Mouse (Mus musculus) neural tube, embryonic 15.5 days (tissue): ENCODE results near the gene Cdc42ep4. TPM values are rescaled to one million over a fixed set of nuclear protein-coding genes. Genes with fewer than 3 reads are reported as not detected.

Experiments used
- ATAC-seq: fragments of 200-750 bp; cut with Nextera tagmentation; 2 replicates; pipeline ENCODE4 v1.8.0; 2017; ENCODE audit warnings: mild to moderate bottlenecking, moderate TSS enrichment, moderate library complexity; ENCODE audit not compliant: low FRiP score
- H3K27ac ChIP-seq: fragments of 300-500 bp; sonication (generic); replicated peaks from 2 replicates; pipeline ENCODE4 v1.5.1; 2015; ENCODE audit warnings: mild to moderate bottlenecking, inconsistent platforms
- H3K27me3 ChIP-seq: fragments of 300-500 bp; sonication (generic); replicated peaks from 2 replicates; pipeline ENCODE4 v1.6.1; 2015; ENCODE audit warnings: inconsistent platforms
- H3K36me3 ChIP-seq: fragments of 300-500 bp; sonication (generic); 2 replicates; pipeline ENCODE4 v1.6.1; 2015; ENCODE audit warnings: inconsistent platforms
- H3K4me1 ChIP-seq: fragments of 300-500 bp; sonication (generic); 2 replicates; pipeline ENCODE4 v1.6.1; 2015; ENCODE audit warnings: inconsistent platforms
- H3K4me2 ChIP-seq: fragments of 300-500 bp; sonication (generic); 2 replicates; pipeline ENCODE4 v1.6.1; 2015; ENCODE audit warnings: inconsistent platforms, mild to moderate bottlenecking, moderate library complexity
- H3K4me3 ChIP-seq: fragments of 300-500 bp; sonication (generic); replicated peaks from 2 replicates; pipeline ENCODE4 v1.5.1; 2015; ENCODE audit warnings: mild to moderate bottlenecking, inconsistent platforms
- H3K9ac ChIP-seq: fragments of 300-500 bp; sonication (generic); replicated peaks from 2 replicates; pipeline ENCODE4 v1.6.1; 2015; ENCODE audit warnings: mild to moderate bottlenecking, inconsistent platforms
- H3K9me3 ChIP-seq: fragments of 300-500 bp; sonication (generic); replicated peaks from 2 replicates; pipeline ENCODE4 v1.6.1; 2016; ENCODE audit warnings: inconsistent platforms
- WGBS: fragments of 180-500 bp; shearing (Covaris S2); methylation state at CpG from one replicate; pipeline ENCODE4 v1.1.7; 2015; ENCODE audit warnings: mixed read lengths; 5-methylcytosine and 5-hydroxymethylcytosine counted together
- polyA plus RNA-seq: library from polyadenylated mRNA; unstranded; fragments of >200 nt; fragmentation: Nextera tagmentation; extraction: Ambion mirVana; gene quantifications from 2 replicates; pipeline ENCODE4 v1.2.1, GENCODE M21; 2015

Gene Cdc42ep4
- polyA plus RNA-seq, 1 experiment from 2014 or later, result 58.6 TPM

GRCm38 (mm10) chr11:113729917-113730316 lies 21.8 kb downstream of the Cdc42ep4 start:
- Histone ChIP-seq H3K4me2 (no peak overlapping the region), H3K4me3 (no peak overlapping the region), H3K9ac (no peak overlapping the region), H3K27ac (no peak overlapping the region), H3K9me3 (no peaks in the 10 kb centered on the region), H3K4me1 (peaks cover 66% of the 10 kb centered on the region), H3K27me3 (no peaks in the 10 kb centered on the region), H3K36me3 (peaks cover 26% of the 10 kb centered on the region)
- ATAC-seq, result no peak
- 74% methylated on average over 8 of the region's 8 CpGs for WGBS

- Histone ChIP-seq H3K36me3 (peaks cover 26% of the 10 kb centered on the region), H3K27ac (no peak overlapping the region), H3K9ac (no peak overlapping the region), H3K27me3 (no peaks in the 10 kb centered on the region), H3K4me3 (no peak overlapping the region), H3K4me2 (no peak overlapping the region), H3K9me3 (no peaks in the 10 kb centered on the region), H3K4me1 (peaks cover 63% of the 10 kb centered on the region)
- ATAC-seq, result no peak
- 85% methylated on average over 21 of the region's 21 CpGs for WGBS
Measured at GRCm38 (mm10) chr11:113729239-113729638, 22.4 kb downstream of the Cdc42ep4 start.

GRCm38 (mm10) chr11:113727992-113728391 lies 23.7 kb downstream of the Cdc42ep4 start:
- H3K4me3 ChIP-seq, result no peak overlapping the region
- WGBS, result 76% methylated on average over 6 of the region's 6 CpGs
- peaks cover 26% of the 10 kb centered on the region for H3K36me3 ChIP-seq
- H3K4me2 ChIP-seq, result no peak overlapping the region
- no peak overlapping the region for H3K27ac ChIP-seq
- H3K4me1 ChIP-seq, result peaks cover 51% of the 10 kb centered on the region
- no peaks in the 10 kb centered on the region for H3K27me3 ChIP-seq
- ATAC-seq, result no peak
- no peaks in the 10 kb centered on the region for H3K9me3 ChIP-seq
- no peak overlapping the region for H3K9ac ChIP-seq

- WGBS, result 69% methylated on average over 14 of the region's 14 CpGs
- H3K36me3 ChIP-seq, result peaks cover 26% of the 10 kb centered on the region
- no peak for ATAC-seq
- H3K9me3 ChIP-seq, result no peaks in the 10 kb centered on the region
- H3K4me3 ChIP-seq, result no peak overlapping the region
- H3K27me3 ChIP-seq, result no peaks in the 10 kb centered on the region
- H3K9ac ChIP-seq, result no peak overlapping the region
- H3K4me2 ChIP-seq, result no peak overlapping the region
- H3K27ac ChIP-seq, result 0 out of 2 replicates have a peak overlapping the region, but pooled peaks have one; percentile 56
- H3K4me1 ChIP-seq, result peaks cover 51% of the 10 kb centered on the region
Measured at GRCm38 (mm10) chr11:113726994-113727888, 24.4 kb downstream of the Cdc42ep4 start.

- Histone ChIP-seq H3K27me3 (no peaks in the 10 kb centered on the region), H3K9me3 (no peaks in the 10 kb centered on the region), H3K27ac (peak overlapping the region; percentile 72), H3K9ac (no peak overlapping the region), H3K36me3 (peaks cover 26% of the 10 kb centered on the region), H3K4me3 (no peak overlapping the region), H3K4me1 (peaks cover 47% of the 10 kb centered on the region), H3K4me2 (no peak overlapping the region)
- WGBS, result 51% methylated on average over 4 of the region's 4 CpGs
- ATAC-seq, result peak; percentile 46
Measured at GRCm38 (mm10) chr11:113725235-113726048, 26.2 kb downstream of the Cdc42ep4 start.

GRCm38 (mm10) chr11:113722405-113723090 lies 29.1 kb downstream of the Cdc42ep4 start:
- peaks cover 22% of the 10 kb centered on the region for H3K4me1 ChIP-seq
- no peak for ATAC-seq
- 76% methylated on average over 14 of the region's 14 CpGs for WGBS
- H3K36me3 ChIP-seq, result peaks cover 8% of the 10 kb centered on the region
- H3K4me3 ChIP-seq, result no peak overlapping the region
- H3K9me3 ChIP-seq, result no peaks in the 10 kb centered on the region
- no peak overlapping the region for H3K9ac ChIP-seq
- H3K27me3 ChIP-seq, result no peaks in the 10 kb centered on the region
- H3K27ac ChIP-seq, result no peak overlapping the region
- H3K4me2 ChIP-seq, result no peak overlapping the region

GRCm38 (mm10) chr11:113717767-113718424 lies 33.8 kb downstream of the Cdc42ep4 start:
- Histone ChIP-seq H3K9me3 (no peaks in the 10 kb centered on the region), H3K4me1 (no peaks in the 10 kb centered on the region), H3K36me3 (no peaks in the 10 kb centered on the region), H3K27me3 (no peaks in the 10 kb centered on the region), H3K27ac (no peak overlapping the region), H3K9ac (no peak overlapping the region), H3K4me2 (no peak overlapping the region), H3K4me3 (no peak overlapping the region)
- 55% methylated on average over 16 of the region's 16 CpGs for WGBS
- ATAC-seq, result no peak

- whole genome bisulfite sequencing, result 94% methylated on average over 2 of the region's 2 CpGs
- no peak for ATAC-seq
- Histone ChIP-seq H3K9ac (no peak overlapping the region), H3K9me3 (no peaks in the 10 kb centered on the region), H3K36me3 (no peaks in the 10 kb centered on the region), H3K4me1 (no peaks in the 10 kb centered on the region), H3K4me3 (no peak overlapping the region), H3K27me3 (no peaks in the 10 kb centered on the region), H3K27ac (no peak overlapping the region), H3K4me2 (no peak overlapping the region)
Measured at GRCm38 (mm10) chr11:113716132-113716531, 35.5 kb downstream of the Cdc42ep4 start.

GRCm38 (mm10) chr11:113715078-113715674 lies 36.5 kb downstream of the Cdc42ep4 start:
- 66% methylated on average over 7 of the region's 7 CpGs for WGBS
- Histone ChIP-seq H3K27ac (no peak overlapping the region), H3K27me3 (no peaks in the 10 kb centered on the region), H3K9ac (no peak overlapping the region), H3K36me3 (no peaks in the 10 kb centered on the region), H3K4me1 (peaks cover 7% of the 10 kb centered on the region), H3K4me3 (no peak overlapping the region), H3K9me3 (no peaks in the 10 kb centered on the region), H3K4me2 (no peak overlapping the region)
- ATAC-seq, result no peak

GRCm38 (mm10) chr11:113711061-113711460 lies 40.6 kb downstream of the Cdc42ep4 start:
- 0 out of 2 replicates have a peak, but pooled peaks cover 9% of the 10 kb centered on the region for H3K27me3 ChIP-seq
- no peaks in the 10 kb centered on the region for H3K9me3 ChIP-seq
- H3K27ac ChIP-seq, result no peak overlapping the region
- H3K4me1 ChIP-seq, result peaks cover 18% of the 10 kb centered on the region
- H3K4me2 ChIP-seq, result no peak overlapping the region
- 48% methylated on average over 1 of the region's 1 CpGs for WGBS
- no peak overlapping the region for H3K4me3 ChIP-seq
- ATAC-seq, result no peak
- H3K36me3 ChIP-seq, result 0 out of 2 replicates have a peak, but pooled peaks cover 4% of the 10 kb centered on the region
- no peak overlapping the region for H3K9ac ChIP-seq
